Mouse (Mus musculus) embryonic facial prominence, embryonic 15.5 days (tissue): ENCODE data around the gene Ripor1. TPM values are rescaled to one million over a fixed set of nuclear protein-coding genes. Genes with fewer than 3 reads are reported as not detected.

Source experiments
- ATAC-seq: fragments of 200-750 bp; cut with Nextera tagmentation; 2 replicates; pipeline ENCODE4 v1.8.0; 2017; ENCODE audit warnings: low read depth, moderate TSS enrichment; ENCODE audit not compliant: insufficient number of reproducible peaks, low FRiP score, low TSS enrichment
- H3K27ac ChIP-seq: fragments of 300-500 bp; sonication (generic); replicated peaks from 2 replicates; pipeline ENCODE4 v1.5.1; 2015; ENCODE audit warnings: mild to moderate bottlenecking, inconsistent platforms
- H3K27me3 ChIP-seq: fragments of 300-500 bp; sonication (generic); 2 replicates; pipeline ENCODE4 v1.6.1; 2015; ENCODE audit warnings: inconsistent platforms
- H3K36me3 ChIP-seq: fragments of 300-500 bp; sonication (generic); 2 replicates; pipeline ENCODE4 v1.6.1; 2015; ENCODE audit warnings: mild to moderate bottlenecking, inconsistent platforms
- H3K4me1 ChIP-seq: fragments of 300-500 bp; sonication (generic); 2 replicates; pipeline ENCODE4 v1.6.1; 2015; ENCODE audit warnings: inconsistent platforms
- H3K4me2 ChIP-seq: fragments of 300-500 bp; sonication (generic); replicated peaks from 2 replicates; pipeline ENCODE4 v1.6.1; 2015; ENCODE audit warnings: mild to moderate bottlenecking, inconsistent platforms
- H3K4me3 ChIP-seq: fragments of 300-500 bp; sonication (generic); replicated peaks from 2 replicates; pipeline ENCODE4 v1.5.1; 2015; ENCODE audit warnings: mild to moderate bottlenecking, inconsistent platforms
- H3K9ac ChIP-seq: fragments of 300-500 bp; sonication (generic); 2 replicates; pipeline ENCODE4 v1.6.1; 2015; ENCODE audit warnings: inconsistent platforms
- H3K9me3 ChIP-seq: fragments of 300-500 bp; sonication (generic); replicated peaks from 2 replicates; pipeline ENCODE4 v1.6.1; 2016; ENCODE audit warnings: inconsistent platforms
- WGBS: fragments of 180-500 bp; shearing (Covaris S2); methylation state at CpG from one replicate; pipeline ENCODE4 v1.1.7; 2015; 5-methylcytosine and 5-hydroxymethylcytosine counted together
- polyA plus RNA-seq: library from polyadenylated mRNA; unstranded; fragments of >200 nt; fragmentation: Nextera tagmentation; extraction: Ambion mirVana; gene quantifications from 2 replicates; pipeline ENCODE4 v1.2.1, GENCODE M21; 2015

The Ripor1 gene
- polyA plus RNA-seq, 1 experiment from 2014 or later = 24.9 TPM

DNA sequence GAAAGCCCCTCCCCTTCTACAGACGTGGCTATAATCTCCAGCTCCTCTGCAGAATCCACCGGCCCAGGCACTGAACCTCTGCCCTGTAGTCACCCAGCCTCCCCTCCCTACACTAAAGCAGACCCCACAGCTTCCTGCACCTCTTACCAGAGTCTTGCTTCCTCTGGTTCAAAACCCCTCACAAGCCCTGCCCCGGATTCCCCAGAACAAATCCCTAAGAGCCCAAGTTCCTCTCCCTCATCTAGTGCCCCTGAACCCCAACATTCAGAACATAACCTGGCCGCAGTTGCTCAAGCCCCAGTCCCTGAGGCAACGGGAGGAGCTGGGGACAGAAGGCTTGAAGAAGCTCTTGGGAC lies 13.2 kb downstream of the Ripor1 start:
- no peaks in the 10 kb centered on the region for H3K9me3 ChIP-seq
- H3K27ac ChIP-seq = no peak overlapping the region
- no peaks in the 10 kb centered on the region for H3K27me3 ChIP-seq
- H3K4me2 ChIP-seq = no peak overlapping the region
- H3K4me1 ChIP-seq = peaks cover 28% of the 10 kb centered on the region
- 91% methylated on average over 5 of the region's 5 CpGs for WGBS
- ATAC-seq = no peak
- H3K36me3 ChIP-seq = peaks cover 73% of the 10 kb centered on the region
- H3K9ac ChIP-seq = no peak overlapping the region
- no peak overlapping the region for H3K4me3 ChIP-seq

DNA sequence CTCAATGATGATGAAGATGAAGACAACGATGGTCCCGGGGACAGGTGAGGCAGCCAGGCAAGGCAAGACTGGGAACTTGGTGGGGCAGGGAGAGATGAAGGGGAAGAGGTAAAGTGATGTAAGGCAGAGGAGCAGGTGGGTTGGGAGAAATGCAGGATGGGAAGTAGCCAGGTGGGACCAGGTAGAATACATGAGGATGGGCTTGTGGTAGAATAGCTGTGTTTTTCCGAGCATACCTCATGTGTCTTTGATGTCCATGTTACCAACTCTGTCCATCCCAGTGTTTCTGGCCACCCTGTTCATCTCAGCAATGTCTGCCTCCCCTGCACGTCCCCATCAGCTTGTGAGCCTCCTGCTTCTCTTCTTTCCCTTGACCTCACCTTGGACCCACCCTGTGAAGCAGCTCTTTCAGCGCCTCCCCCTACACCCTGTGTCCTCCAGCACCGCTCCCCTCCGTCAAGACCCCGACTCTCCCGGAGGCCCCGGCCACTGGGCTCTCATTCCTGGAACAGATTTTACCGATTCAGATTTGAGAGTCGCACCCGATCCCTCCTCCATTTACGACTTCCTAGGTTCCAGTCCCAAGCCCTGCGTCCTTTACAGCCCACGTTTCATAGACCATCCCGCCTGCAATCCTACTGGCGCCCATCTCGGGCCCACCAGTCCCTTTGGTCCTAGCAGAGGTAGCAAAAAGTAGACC lies 14.0 kb downstream of the Ripor1 start:
- no peak for ATAC-seq
- Histone ChIP-seq H3K4me1 (peaks cover 25% of the 10 kb centered on the region), H3K9ac (no peak overlapping the region), H3K9me3 (no peaks in the 10 kb centered on the region), H3K4me2 (no peak overlapping the region), H3K27me3 (no peaks in the 10 kb centered on the region), H3K27ac (no peak overlapping the region), H3K4me3 (no peak overlapping the region), H3K36me3 (peaks cover 73% of the 10 kb centered on the region)
- WGBS = 92% methylated on average over 19 of the region's 19 CpGs

DNA sequence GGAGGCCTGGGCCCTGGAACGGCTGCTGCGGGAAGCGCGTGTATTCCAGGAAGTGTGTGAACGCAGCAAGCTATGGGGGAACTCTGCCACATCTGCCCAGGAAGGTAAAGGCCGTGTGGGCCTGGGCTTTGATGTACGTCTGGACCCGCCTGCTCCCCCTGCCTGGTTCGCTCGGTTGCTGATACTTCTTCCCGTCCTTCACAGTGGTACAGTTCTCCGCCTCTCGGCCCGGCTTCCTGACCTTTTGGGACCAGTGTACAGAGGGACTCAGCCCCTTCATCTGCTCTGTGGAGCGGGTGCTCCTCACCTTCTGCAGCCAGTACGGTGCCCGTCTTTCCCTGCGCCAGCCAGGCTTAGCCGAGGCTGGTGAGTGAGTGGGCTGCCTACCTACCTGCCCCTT lies 15.2 kb downstream of the Ripor1 start:
- no peaks in the 10 kb centered on the region for H3K27me3 ChIP-seq
- no peak overlapping the region for H3K27ac ChIP-seq
- no peak overlapping the region for H3K9ac ChIP-seq
- no peaks in the 10 kb centered on the region for H3K9me3 ChIP-seq
- H3K36me3 ChIP-seq = peaks cover 71% of the 10 kb centered on the region
- whole genome bisulfite sequencing = 89% methylated on average over 19 of the region's 19 CpGs
- H3K4me3 ChIP-seq = no peak overlapping the region
- no peak overlapping the region for H3K4me2 ChIP-seq
- ATAC-seq = no peak
- peaks cover 27% of the 10 kb centered on the region for H3K4me1 ChIP-seq

DNA sequence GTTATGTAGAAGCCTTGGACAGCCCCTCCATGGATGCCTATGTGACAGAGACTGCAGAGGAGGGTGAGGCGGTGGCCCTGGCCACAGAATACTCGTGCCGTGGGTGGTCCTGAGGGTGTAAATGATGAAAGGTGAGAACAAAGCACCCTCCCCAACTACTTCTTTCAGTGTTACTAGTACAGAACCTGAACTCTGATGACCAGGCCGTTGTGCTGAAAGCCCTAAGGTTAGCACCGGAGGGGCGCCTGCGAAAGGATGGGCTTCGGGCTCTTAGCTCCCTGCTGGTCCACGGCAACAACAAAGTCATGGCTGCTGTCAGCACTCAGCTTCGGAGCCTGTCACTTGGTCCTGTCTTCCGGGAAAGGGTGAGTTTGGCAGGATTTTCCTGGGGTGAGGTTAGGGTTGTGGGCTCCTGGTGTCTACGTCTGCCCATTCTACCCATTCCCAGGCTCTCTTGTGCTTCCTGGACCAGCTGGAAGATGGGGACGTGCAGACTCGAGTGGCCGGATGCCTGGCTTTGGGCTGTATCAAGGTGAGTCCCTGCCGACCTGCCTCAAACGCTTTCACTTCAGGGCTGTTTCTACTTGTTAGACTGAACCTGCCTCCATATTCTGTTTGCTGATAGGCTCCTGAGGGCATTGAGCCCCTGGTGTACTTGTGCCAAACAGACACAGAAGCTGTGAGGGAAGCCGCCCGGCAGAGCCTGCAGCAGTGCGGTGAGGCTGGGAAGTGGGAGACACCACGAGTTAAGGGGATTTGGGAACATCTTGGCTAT lies 16.1 kb downstream of the Ripor1 start:
- H3K4me1 ChIP-seq = peaks cover 28% of the 10 kb centered on the region
- ATAC-seq = no peak
- WGBS = 91% methylated on average over 21 of the region's 21 CpGs

GRCm38 (mm10) chr8:105621841-105622240 lies 16.8 kb downstream of the Ripor1 start:
- no peak overlapping the region for H3K27ac ChIP-seq
- H3K4me3 ChIP-seq = no peak overlapping the region
- H3K9me3 ChIP-seq = no peaks in the 10 kb centered on the region
- H3K4me1 ChIP-seq = peaks cover 28% of the 10 kb centered on the region
- no peaks in the 10 kb centered on the region for H3K27me3 ChIP-seq
- no peak overlapping the region for H3K9ac ChIP-seq
- ATAC-seq = no peak
- peaks cover 55% of the 10 kb centered on the region for H3K36me3 ChIP-seq
- no peak overlapping the region for H3K4me2 ChIP-seq
- 79% methylated on average over 4 of the region's 4 CpGs for WGBS

More for the DNA sequence above, 16.1 kb downstream of the Ripor1 start:
- no peaks in the 10 kb centered on the region for H3K27me3 ChIP-seq
- H3K4me2 ChIP-seq = no peak overlapping the region
- no peaks in the 10 kb centered on the region for H3K9me3 ChIP-seq
- no peak overlapping the region for H3K27ac ChIP-seq
- no peak overlapping the region for H3K9ac ChIP-seq
- H3K36me3 ChIP-seq = peaks cover 62% of the 10 kb centered on the region
- no peak overlapping the region for H3K4me3 ChIP-seq

- peak overlapping the region; percentile 35 for H3K27ac ChIP-seq
- ATAC-seq = peak; percentile 80
- H3K9me3 ChIP-seq = no peaks in the 10 kb centered on the region
- H3K36me3 ChIP-seq = peaks cover 48% of the 10 kb centered on the region
- H3K9ac ChIP-seq = no peak overlapping the region
- H3K4me2 ChIP-seq = no peak overlapping the region
- H3K4me3 ChIP-seq = no peak overlapping the region
- H3K4me1 ChIP-seq = peaks cover 28% of the 10 kb centered on the region
- H3K27me3 ChIP-seq = no peaks in the 10 kb centered on the region
- 1% methylated on average over 8 of the region's 8 CpGs for WGBS
Measured at GRCm38 (mm10) chr8:105622421-105622920, 17.4 kb downstream of the Ripor1 start.

- peaks cover 42% of the 10 kb centered on the region for H3K36me3 ChIP-seq
- 33% methylated on average over 5 of the region's 5 CpGs for WGBS
- H3K9me3 ChIP-seq = no peaks in the 10 kb centered on the region
- peak; percentile 17; the same call in 1 of the 2 replicates for ATAC-seq
- H3K27me3 ChIP-seq = no peaks in the 10 kb centered on the region
- H3K9ac ChIP-seq = no peak overlapping the region
- no peak overlapping the region for H3K4me2 ChIP-seq
- H3K4me1 ChIP-seq = peaks cover 28% of the 10 kb centered on the region
- peak overlapping the region; percentile 35; the same call in 1 of the 2 replicates for H3K27ac ChIP-seq
- no peak overlapping the region for H3K4me3 ChIP-seq
Measured at GRCm38 (mm10) chr8:105623118-105623517, 18.1 kb downstream of the Ripor1 start.

DNA sequence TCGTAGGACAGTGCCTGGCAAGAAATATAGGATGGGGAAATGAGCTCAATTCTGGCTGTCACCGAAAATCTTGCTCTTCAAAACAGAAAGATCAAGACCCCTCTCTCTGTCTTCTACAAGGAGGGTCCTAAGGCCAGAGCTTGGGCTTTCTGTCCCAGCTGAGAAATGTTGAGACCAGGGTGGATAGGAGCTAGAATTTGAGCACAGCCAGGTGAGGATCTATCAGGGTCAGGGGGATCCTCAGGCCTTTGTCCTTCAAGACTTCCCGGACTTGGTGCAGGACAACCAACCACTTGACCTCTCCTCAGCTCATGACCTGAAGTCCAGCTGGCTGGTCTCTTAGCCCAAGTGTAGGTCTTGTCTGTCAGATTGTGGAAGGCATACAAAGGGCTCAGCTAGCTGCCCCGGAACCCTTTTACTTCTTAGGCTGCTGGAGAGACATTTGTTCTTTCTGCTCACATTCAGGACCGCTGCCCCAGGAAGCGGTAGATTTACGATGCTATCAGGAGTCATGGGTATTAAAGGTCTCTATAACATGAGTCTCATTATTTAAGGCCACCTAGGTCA lies 18.7 kb downstream of the Ripor1 start:
- Histone ChIP-seq H3K4me1 (peaks cover 28% of the 10 kb centered on the region), H3K9ac (no peak overlapping the region), H3K9me3 (no peaks in the 10 kb centered on the region), H3K27me3 (no peaks in the 10 kb centered on the region), H3K27ac (no peak overlapping the region), H3K36me3 (peaks cover 35% of the 10 kb centered on the region), H3K4me2 (no peak overlapping the region), H3K4me3 (no peak overlapping the region)
- no peak for ATAC-seq
- WGBS = 58% methylated on average over 7 of the region's 7 CpGs

- H3K27me3 ChIP-seq = no peaks in the 10 kb centered on the region
- H3K36me3 ChIP-seq = peaks cover 29% of the 10 kb centered on the region
- H3K27ac ChIP-seq = peak overlapping the region; percentile 72
- H3K9ac ChIP-seq = no peak overlapping the region
- no peaks in the 10 kb centered on the region for H3K9me3 ChIP-seq
- no peak overlapping the region for H3K4me2 ChIP-seq
- no peak overlapping the region for H3K4me3 ChIP-seq
- peaks cover 28% of the 10 kb centered on the region for H3K4me1 ChIP-seq
- 41% methylated on average over 3 of the region's 3 CpGs for WGBS
- no peak for ATAC-seq
Measured at GRCm38 (mm10) chr8:105624401-105624800, 19.3 kb downstream of the Ripor1 start.

DNA sequence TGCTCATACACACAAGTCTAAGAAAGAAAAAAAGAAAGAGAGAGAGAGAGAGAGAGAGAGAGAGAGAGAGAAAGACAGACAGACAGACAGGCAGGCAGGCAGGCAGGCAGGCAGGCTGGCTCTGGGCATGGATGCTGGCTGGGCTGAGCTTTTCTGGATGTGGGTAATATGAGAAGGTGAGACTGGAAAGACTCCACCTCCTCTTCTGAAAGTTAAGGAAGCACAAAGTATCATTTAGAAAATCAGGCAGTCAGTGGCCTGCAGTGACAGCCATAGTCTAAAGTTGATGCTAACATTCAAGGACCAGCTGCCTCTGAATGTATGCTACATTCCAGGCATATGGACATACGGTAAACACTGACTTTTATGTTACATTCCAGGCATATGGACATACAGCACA lies 19.8 kb downstream of the Ripor1 start:
- peaks cover 28% of the 10 kb centered on the region for H3K4me1 ChIP-seq
- no peaks in the 10 kb centered on the region for H3K9me3 ChIP-seq
- no peak overlapping the region for H3K4me3 ChIP-seq
- no peak overlapping the region for H3K9ac ChIP-seq
- no peak for ATAC-seq
- peak overlapping the region; percentile 72 for H3K27ac ChIP-seq
- no peak overlapping the region for H3K4me2 ChIP-seq
- no peaks in the 10 kb centered on the region for H3K27me3 ChIP-seq
- 31% methylated on average over 1 of the region's 1 CpGs for WGBS
- H3K36me3 ChIP-seq = peaks cover 25% of the 10 kb centered on the region

DNA sequence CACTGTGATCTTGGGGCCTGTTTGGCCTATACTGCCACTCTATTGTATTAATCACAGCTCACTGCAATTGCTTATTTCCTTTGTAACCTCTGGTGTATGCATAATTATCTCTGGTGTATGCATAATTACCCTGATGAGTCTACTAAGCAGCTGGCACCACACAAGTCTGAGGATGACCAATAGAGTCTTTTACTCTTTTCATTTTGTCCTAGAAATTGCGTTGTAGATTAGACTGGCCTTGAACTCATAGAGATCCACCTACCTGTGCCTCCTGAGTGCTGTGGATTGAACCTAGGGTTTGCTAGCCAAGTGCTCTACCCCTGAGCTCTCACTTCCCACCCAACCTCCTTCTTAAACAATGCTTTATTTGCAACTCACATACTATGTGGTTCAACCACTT lies 21.0 kb downstream of the Ripor1 start:
- Histone ChIP-seq H3K27me3 (no peaks in the 10 kb centered on the region), H3K9me3 (no peaks in the 10 kb centered on the region), H3K9ac (no peak overlapping the region), H3K4me2 (no peak overlapping the region), H3K4me3 (no peak overlapping the region), H3K36me3 (peaks cover 12% of the 10 kb centered on the region), H3K27ac (no peak overlapping the region), H3K4me1 (peaks cover 28% of the 10 kb centered on the region)
- no peak for ATAC-seq
- 91% methylated on average over 1 of the region's 1 CpGs for WGBS
